Mouse (Mus musculus): ENCODE data around the gene Whrn. TPM values are rescaled to one million over a fixed set of nuclear protein-coding genes. Genes with fewer than 3 reads are reported as not detected.

The Whrn gene
- polyA plus RNA-seq, 1 experiment from 2014 or later, result 3.8 TPM

Other genes with a start within 250 kb of the Whrn start
- not detected in 2 replicates for gene Orm1, start 151.4 kb downstream of the Whrn start, polyA plus RNA-seq (2014; fragmentation: Nextera tagmentation; extraction: Ambion mirVana)
- not detected in 2 replicates for gene Orm3, start 139.8 kb downstream of the Whrn start, polyA plus RNA-seq (2014; fragmentation: Nextera tagmentation; extraction: Ambion mirVana)
- gene Orm2, start 133.5 kb downstream of the Whrn start, polyA plus RNA-seq (2014; fragmentation: Nextera tagmentation; extraction: Ambion mirVana), result not detected in 2 replicates
- 5.2 and 6.2 TPM in 2 replicates for gene Akna, start 92.6 kb downstream of the Whrn start, polyA plus RNA-seq (2014; fragmentation: Nextera tagmentation; extraction: Ambion mirVana)
- 353 and 362 TPM in 2 replicates for gene Atp6v1g1, start 48.8 kb upstream of the Whrn start, polyA plus RNA-seq (2014; fragmentation: Nextera tagmentation; extraction: Ambion mirVana)
- gene Tmem268, start 62.8 kb upstream of the Whrn start, polyA plus RNA-seq (2014; fragmentation: Nextera tagmentation; extraction: Ambion mirVana), result 7.5 and 7.8 TPM in 2 replicates
- gene Gm11213, start 109.3 kb upstream of the Whrn start, polyA plus RNA-seq (2014; fragmentation: Nextera tagmentation; extraction: Ambion mirVana), result not detected in 2 replicates
- gene Tex48, start 126.4 kb upstream of the Whrn start, polyA plus RNA-seq (2014; fragmentation: Nextera tagmentation; extraction: Ambion mirVana), result not detected in 2 replicates
- gene Gm11214, start 167.4 kb upstream of the Whrn start, polyA plus RNA-seq (2014; fragmentation: Nextera tagmentation; extraction: Ambion mirVana), result not detected in 2 replicates
- 0.06 TPM in 1 of 2 replicates, not detected in the other for gene Tnfsf15, start 249.1 kb upstream of the Whrn start, polyA plus RNA-seq (2014; fragmentation: Nextera tagmentation; extraction: Ambion mirVana)